Mouse (Mus musculus): ENCODE data around the gene Emc4. TPM values are rescaled to one million over a fixed set of nuclear protein-coding genes. Genes with fewer than 3 reads are reported as not detected.

Emc4 gene
- polyA plus RNA-seq, 1 experiment from 2014 or later = 201 TPM

DNA sequence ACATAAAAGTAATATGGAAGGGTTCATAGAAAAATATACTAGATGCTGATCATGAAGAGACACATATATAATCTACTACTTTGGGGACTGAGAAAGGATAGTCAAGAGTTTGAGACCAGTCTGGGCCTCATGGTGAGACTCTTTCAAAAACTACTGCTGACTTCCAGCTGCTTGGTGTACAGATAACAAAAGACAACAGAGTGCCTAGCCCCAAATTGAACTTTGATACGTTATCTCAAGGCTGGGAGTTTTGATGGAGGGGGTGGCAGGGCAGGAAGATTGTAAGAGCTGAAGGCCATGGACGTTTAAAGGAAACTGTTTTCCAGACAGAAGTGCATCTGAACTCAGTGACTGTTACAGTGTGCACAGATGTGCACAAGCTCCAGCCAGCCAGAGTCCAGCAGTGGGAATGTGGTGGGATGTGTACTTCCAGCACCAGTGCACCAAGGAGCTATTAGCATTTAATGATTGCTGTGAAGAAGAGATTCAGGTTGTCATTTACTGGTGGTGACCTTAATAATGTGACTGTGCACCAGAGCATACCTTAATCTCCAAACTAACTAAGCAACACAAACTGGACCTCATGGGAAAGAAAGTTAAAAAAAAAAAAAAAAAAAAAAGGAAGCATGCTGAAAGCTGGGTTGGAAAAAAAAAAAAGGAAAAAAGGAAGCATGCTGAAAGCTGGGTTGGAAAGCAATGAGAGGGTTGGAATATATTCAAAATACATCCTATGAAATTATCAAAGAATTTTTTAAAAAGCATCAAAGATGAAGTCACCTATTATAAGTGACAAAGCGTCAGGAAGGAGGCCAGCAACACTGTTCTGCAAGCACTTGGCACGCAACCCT is 35.6 kb downstream of the Emc4 start:
- no peaks in the 10 kb centered on the region for H3K27me3 ChIP-seq
- H3K4me3 ChIP-seq = no peak overlapping the region
- 72% methylated on average over 4 of the region's 4 CpGs for WGBS
- H3K27ac ChIP-seq (replicated peaks) = no peak overlapping the region
- no peaks in the 10 kb centered on the region for H3K9me3 ChIP-seq
- ATAC-seq (ENCODE audit: low FRiP score, low read depth) = no peak
- peaks cover 24% of the 10 kb centered on the region for H3K36me3 ChIP-seq
- H3K4me2 ChIP-seq = no peak overlapping the region
- no peak overlapping the region for H3K9ac ChIP-seq
- no peaks in the 10 kb centered on the region for H3K4me1 ChIP-seq (replicated peaks)

DNA sequence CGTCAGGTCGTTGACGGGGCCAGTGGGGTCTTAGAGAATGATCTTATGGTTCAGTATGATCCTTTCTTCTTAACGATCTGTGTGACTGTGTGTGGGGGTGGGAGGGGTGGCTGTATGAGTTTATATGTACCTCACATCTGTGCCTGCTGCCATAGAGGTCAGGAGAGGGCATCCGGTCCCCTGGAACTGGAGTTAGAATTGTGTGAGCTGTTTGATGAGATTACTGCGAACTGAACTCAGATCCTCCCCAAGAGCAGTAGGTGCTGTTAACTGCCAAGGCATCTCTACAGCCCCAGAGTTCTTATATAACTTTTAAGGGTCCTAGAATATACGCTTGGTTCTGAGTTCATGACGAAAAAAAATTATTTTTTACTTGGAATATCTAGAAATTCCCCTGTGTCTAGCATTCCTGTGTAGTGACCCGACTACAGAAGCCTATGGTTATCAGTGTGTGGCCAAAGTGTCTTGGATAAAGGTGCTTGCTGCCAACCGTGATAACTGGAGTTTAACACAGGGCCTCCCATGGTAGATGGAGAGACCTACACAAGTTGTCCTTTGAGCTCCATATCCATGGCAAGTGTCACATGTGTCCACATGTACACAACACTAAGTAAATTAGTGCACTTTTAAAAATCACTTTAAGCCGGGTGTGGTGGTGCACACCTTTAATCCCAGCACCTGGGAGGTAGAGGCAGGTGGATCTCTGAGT is 39.6 kb downstream of the Emc4 start:
- Histone ChIP-seq H3K36me3 (no peaks in the 10 kb centered on the region), H3K9me3 (no peaks in the 10 kb centered on the region), H3K4me2 (no peak overlapping the region), H3K27ac (replicated peaks) (no peak overlapping the region), H3K4me3 (no peak overlapping the region), H3K4me1 (replicated peaks) (no peaks in the 10 kb centered on the region), H3K9ac (no peak overlapping the region), H3K27me3 (no peaks in the 10 kb centered on the region)
- ATAC-seq (ENCODE audit: low FRiP score, low read depth) = no peak
- 92% methylated on average over 11 of the region's 11 CpGs for WGBS

DNA sequence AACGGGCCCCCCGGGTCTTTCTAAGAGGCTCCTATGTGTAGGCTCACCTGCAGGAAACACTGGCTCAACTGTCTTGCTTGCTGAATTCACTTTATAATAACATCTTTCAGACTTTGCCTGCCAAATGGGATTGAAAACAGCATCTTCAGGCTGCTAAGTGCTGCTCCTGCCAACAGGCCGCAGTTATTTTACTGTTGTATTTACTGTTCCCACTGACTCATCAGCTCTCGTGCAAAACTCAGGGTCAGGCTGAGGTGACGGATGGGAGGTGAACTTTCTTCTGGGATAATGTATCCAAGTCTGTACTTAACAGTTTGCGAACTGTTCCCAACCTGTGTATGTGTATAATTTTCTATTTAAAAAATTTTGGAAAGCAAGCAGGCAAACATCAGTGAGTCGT is 48.9 kb downstream of the Emc4 start:
- H3K36me3 ChIP-seq = no peaks in the 10 kb centered on the region
- WGBS = 87% methylated on average over 7 of the region's 7 CpGs
- H3K9me3 ChIP-seq = no peaks in the 10 kb centered on the region
- no peaks in the 10 kb centered on the region for H3K4me1 ChIP-seq (replicated peaks)
- H3K4me2 ChIP-seq = no peak overlapping the region
- H3K9ac ChIP-seq = no peak overlapping the region
- H3K27me3 ChIP-seq = no peaks in the 10 kb centered on the region
- H3K4me3 ChIP-seq = no peak overlapping the region
- no peak for ATAC-seq (ENCODE audit: low FRiP score, low read depth)
- no peak overlapping the region for H3K27ac ChIP-seq (replicated peaks)

DNA sequence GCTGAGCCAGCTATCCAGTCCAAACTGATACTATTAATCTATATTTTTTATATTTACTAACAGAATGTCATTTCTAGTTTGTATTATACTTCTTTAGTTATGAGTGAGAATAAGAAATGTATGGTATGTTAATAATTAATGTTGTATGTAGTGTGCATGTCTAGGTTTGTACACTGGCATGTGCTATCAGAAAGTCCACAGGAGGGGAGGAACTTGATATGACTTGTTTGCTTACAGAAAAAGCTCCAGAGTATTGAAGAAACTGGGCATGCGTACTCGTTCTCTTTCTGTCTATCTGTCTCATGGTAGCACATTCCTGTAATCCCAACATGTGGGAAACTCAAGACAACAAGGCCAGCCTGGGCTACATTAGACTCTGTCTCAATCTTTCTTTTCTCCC is 49.6 kb downstream of the Emc4 start:
- Histone ChIP-seq H3K27ac (replicated peaks) (no peak overlapping the region), H3K27me3 (no peaks in the 10 kb centered on the region), H3K4me2 (no peak overlapping the region), H3K9me3 (no peaks in the 10 kb centered on the region), H3K4me1 (replicated peaks) (no peaks in the 10 kb centered on the region), H3K36me3 (no peaks in the 10 kb centered on the region), H3K9ac (no peak overlapping the region), H3K4me3 (no peak overlapping the region)
- no peak for ATAC-seq (ENCODE audit: low FRiP score, low read depth)
- WGBS = 96% methylated on average over 2 of the region's 2 CpGs

DNA sequence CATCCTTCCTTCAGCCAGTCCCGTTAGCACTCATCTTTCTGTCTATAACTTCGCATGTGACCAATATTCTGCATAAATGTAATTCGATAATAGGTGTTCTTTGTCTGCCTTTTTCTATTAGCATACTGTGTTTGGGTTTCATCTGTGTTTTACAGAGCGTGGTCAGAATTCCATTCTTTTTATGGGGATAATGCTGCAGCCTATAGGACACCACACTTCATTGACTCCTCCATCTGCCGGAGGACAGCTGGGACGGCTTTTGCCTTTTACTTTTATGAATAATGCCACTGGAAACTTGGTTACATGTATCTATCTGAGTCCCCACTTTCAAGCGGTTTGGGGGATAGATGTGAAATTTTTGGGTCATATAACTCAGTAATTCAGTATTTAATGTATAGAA is 52.2 kb downstream of the Emc4 start:
- no peaks in the 10 kb centered on the region for H3K27me3 ChIP-seq
- no peaks in the 10 kb centered on the region for H3K9me3 ChIP-seq
- no peak overlapping the region for H3K27ac ChIP-seq (replicated peaks)
- no peak for ATAC-seq (ENCODE audit: low FRiP score, low read depth)
- 85% methylated on average over 7 of the region's 7 CpGs for WGBS
- H3K36me3 ChIP-seq = no peaks in the 10 kb centered on the region
- no peaks in the 10 kb centered on the region for H3K4me1 ChIP-seq (replicated peaks)
- no peak overlapping the region for H3K4me3 ChIP-seq
- H3K4me2 ChIP-seq = no peak overlapping the region
- H3K9ac ChIP-seq = no peak overlapping the region

Other genes with a start within 250 kb of the Emc4 start
- not detected in 2 replicates for gene Olfr1316, start 233.1 kb downstream of the Emc4 start, polyA plus RNA-seq (2015; fragmentation: Nextera tagmentation; extraction: Ambion mirVana)
- not detected in 2 replicates for gene Olfr1317, start 227.7 kb downstream of the Emc4 start, polyA plus RNA-seq (2015; fragmentation: Nextera tagmentation; extraction: Ambion mirVana)
- 0.07 and 0.16 TPM in 2 replicates for gene Olfr1318, start 213.8 kb downstream of the Emc4 start, polyA plus RNA-seq (2015; fragmentation: Nextera tagmentation; extraction: Ambion mirVana)
- gene Lpcat4, start 128.6 kb downstream of the Emc4 start, polyA plus RNA-seq (2015; fragmentation: Nextera tagmentation; extraction: Ambion mirVana) = 24.4 and 27.4 TPM in 2 replicates
- 0.04 and 0.05 TPM in 2 replicates for gene Nutm1, start 108.7 kb downstream of the Emc4 start, polyA plus RNA-seq (2015; fragmentation: Nextera tagmentation; extraction: Ambion mirVana)
- 180 and 199 TPM in 2 replicates for gene Nop10, start 106.1 kb downstream of the Emc4 start, polyA plus RNA-seq (2015; fragmentation: Nextera tagmentation; extraction: Ambion mirVana)
- gene Slc12a6, start 102.2 kb downstream of the Emc4 start, polyA plus RNA-seq (2015; fragmentation: Nextera tagmentation; extraction: Ambion mirVana) = 16.4 and 16.9 TPM in 2 replicates
- gene Gm21985, start 101.7 kb downstream of the Emc4 start, polyA plus RNA-seq (2015; fragmentation: Nextera tagmentation; extraction: Ambion mirVana) = not detected in 2 replicates
- 29.8 and 30.6 TPM in 2 replicates for gene Katnbl1, start 11.2 kb upstream of the Emc4 start, polyA plus RNA-seq (2015; fragmentation: Nextera tagmentation; extraction: Ambion mirVana)
- gene Emc7, start 87.0 kb upstream of the Emc4 start, polyA plus RNA-seq (2015; fragmentation: Nextera tagmentation; extraction: Ambion mirVana) = 22.1 and 22.9 TPM in 2 replicates
- gene Chrm5, start 112.7 kb upstream of the Emc4 start, polyA plus RNA-seq (2015; fragmentation: Nextera tagmentation; extraction: Ambion mirVana) = 0.84 and 0.93 TPM in 2 replicates
- 3.9 and 4.4 TPM in 2 replicates for gene Aven, start 124.9 kb upstream of the Emc4 start, polyA plus RNA-seq (2015; fragmentation: Nextera tagmentation; extraction: Ambion mirVana)